Mouse (Mus musculus): Measurements from ENCODE around the gene Vmn1r71.
"Not testable (repeated sequence)": the region's sequence is repeated elsewhere in the genome, so short reads cannot be mapped to it uniquely, and the experiment has no call there.

Gene Vmn1r71

DNA sequence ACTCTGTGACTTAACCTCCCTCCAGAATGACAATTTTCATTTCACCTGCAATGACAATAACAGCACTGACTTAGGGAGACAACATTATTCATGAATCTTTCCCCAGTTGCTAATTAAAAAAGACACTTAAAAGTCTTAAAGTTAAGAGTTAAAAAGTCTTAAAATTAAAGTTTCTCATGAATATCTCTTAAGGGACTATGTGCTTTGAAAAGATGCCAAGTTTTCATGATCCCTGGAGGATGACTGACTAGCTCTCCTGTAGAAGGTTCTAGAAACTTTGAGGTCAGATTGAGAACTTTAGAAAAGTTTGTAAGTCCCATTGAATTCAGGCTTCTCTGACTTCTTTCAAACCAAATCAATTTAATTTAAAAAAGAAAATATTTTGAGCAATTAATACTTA lies at the start of gene Vmn1r71:
Vmn1r71 (minus strand) TSS at position 101 of the 400 bp plus-strand sequence.
- no peak for DNase-seq

DNA sequence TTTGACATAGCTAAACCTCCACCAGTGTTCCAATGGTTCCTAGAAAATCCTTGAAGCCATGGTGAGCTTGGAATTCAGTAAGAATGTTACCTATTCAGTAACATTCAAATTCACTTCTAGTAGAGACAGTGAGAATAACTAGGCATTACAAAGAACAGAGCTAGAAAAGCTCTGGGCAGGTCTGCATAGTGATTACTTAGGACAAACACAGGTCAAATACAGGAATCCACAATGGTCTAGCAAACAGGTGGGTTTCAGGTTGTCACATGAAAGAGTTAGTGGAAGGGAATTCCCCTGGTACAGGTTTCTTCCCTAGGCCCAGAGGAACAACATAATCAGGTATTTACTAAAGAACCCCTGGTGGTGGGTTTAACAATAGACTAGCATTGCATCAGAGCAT lies 3.4 kb upstream of the Vmn1r71 start:
- not testable (repeated sequence) for DNase-seq
